Mouse (Mus musculus): ENCODE data around the gene Blmh. TPM values are rescaled to one million over a fixed set of nuclear protein-coding genes. Genes with fewer than 3 reads are reported as not detected.
A peak's percentile ranks its signal among the peaks of the same experiment; 100 is the strongest.
"Not testable (repeated sequence)": the region's sequence is repeated elsewhere in the genome, so short reads cannot be mapped to it uniquely, and the experiment has no call there.

The Blmh gene
- polyA plus RNA-seq, 1 experiment from 2014 or later: 196 TPM

DNA sequence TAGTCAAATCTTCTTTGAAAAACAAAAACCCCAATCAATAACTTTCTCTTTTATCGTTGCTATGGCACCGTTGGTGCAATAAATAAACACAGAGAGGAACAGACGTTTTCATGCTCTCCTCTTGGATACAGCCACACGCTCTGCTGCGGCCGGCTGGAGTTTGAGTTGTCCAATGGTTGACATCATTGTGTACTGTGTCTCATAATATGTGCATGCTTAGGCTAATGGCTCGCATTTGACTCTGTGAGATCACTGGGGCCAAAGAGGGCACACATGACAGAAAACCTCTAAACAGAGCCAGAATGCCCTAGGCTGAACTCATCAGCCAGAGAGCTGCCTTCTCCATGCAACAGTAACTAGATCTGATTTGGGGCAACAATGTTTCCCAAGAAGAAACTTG, 10.2 kb upstream of the Blmh start:
- H3K4me2 ChIP-seq (replicated peaks; ENCODE audit: low read depth, low read length): no peak overlapping the region
- H3K27ac ChIP-seq (ENCODE audit: low read length): no peak overlapping the region
- no peaks in the 10 kb centered on the region for H3K9me3 ChIP-seq (ENCODE audit: low read length)
- H3K36me3 ChIP-seq (ENCODE audit: insufficient read depth, low read length): no peaks in the 10 kb centered on the region
- no peak overlapping the region for H3K4me3 ChIP-seq (ENCODE audit: low read length)
- no peak for ATAC-seq (ENCODE audit: low FRiP score, low TSS enrichment)
- no peaks in the 10 kb centered on the region for H3K27me3 ChIP-seq (ENCODE audit: insufficient read depth, low read length)
- no peak overlapping the region for H3K9ac ChIP-seq (replicated peaks; ENCODE audit: low read length)
- H3K4me1 ChIP-seq (ENCODE audit: insufficient read depth, low read length): peaks cover 53% of the 10 kb centered on the region
- 66% methylated on average over 7 of the region's 7 CpGs for WGBS

DNA sequence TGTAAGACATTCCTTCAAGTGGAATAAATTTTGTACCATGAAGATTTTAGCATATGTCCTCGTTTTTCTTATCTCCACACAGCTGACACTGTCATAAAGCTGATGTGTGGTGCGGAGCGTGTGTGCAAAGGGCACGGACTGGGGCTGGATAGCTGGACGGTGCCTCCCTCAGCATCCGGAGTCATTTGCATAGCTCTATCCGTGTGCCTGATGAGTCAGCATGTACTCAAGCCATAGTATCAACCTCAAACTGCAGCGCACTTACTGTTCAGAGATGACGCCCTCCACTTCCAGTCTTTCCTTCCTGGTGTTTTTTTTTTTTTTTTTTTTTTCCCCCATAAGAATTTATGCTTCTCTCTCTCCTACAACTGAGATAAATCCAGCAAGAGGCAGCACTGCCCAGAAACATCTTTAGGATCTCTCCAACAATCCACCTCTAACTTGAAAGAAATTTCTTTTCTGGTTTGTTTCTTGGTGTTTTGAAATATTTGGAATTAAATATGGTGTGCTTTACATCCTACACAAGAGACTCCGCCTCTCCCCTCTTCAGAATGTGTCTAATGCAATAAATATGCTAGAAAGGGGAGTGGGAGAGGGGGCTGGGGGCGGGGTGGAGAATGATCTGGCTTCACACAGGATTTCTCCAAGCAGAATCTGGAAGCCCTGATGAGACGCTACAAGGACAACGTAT, 7.9 kb upstream of the Blmh start:
- no peaks in the 10 kb centered on the region for H3K36me3 ChIP-seq (ENCODE audit: insufficient read depth, low read length)
- 8% methylated on average over 13 of the region's 13 CpGs for WGBS
- H3K9me3 ChIP-seq (ENCODE audit: low read length): no peaks in the 10 kb centered on the region
- peaks cover 40% of the 10 kb centered on the region for H3K4me1 ChIP-seq (ENCODE audit: insufficient read depth, low read length)
- no peak overlapping the region for H3K9ac ChIP-seq (replicated peaks; ENCODE audit: low read length)
- ATAC-seq (ENCODE audit: low FRiP score, low TSS enrichment): peak; percentile 75; the same call in 1 of the 2 replicates
- H3K4me3 ChIP-seq (ENCODE audit: low read length): peak overlapping the region; percentile 19; the same call in 1 of the 2 replicates
- peak overlapping the region; percentile 31 for H3K4me2 ChIP-seq (replicated peaks; ENCODE audit: low read depth, low read length)
- H3K27ac ChIP-seq (ENCODE audit: low read length): peak overlapping the region; percentile 2
- no peaks in the 10 kb centered on the region for H3K27me3 ChIP-seq (ENCODE audit: insufficient read depth, low read length)

GRCm38 (mm10) chr11:76917230-76917548, 7.4 kb upstream of the Blmh start:
- Histone ChIP-seq H3K9ac (replicated peaks; ENCODE audit: low read length) (no peak overlapping the region), H3K36me3 (ENCODE audit: insufficient read depth, low read length) (no peaks in the 10 kb centered on the region), H3K4me3 (ENCODE audit: low read length) (peak overlapping the region; percentile 19; the same call in 1 of the 2 replicates), H3K4me1 (ENCODE audit: insufficient read depth, low read length) (peaks cover 35% of the 10 kb centered on the region), H3K4me2 (replicated peaks; ENCODE audit: low read depth, low read length) (peak overlapping the region; percentile 31), H3K27me3 (ENCODE audit: insufficient read depth, low read length) (no peaks in the 10 kb centered on the region), H3K27ac (ENCODE audit: low read length) (peak overlapping the region; percentile 2; the same call in 1 of the 2 replicates), H3K9me3 (ENCODE audit: low read length) (no peaks in the 10 kb centered on the region)
- WGBS: 32% methylated on average over 3 of the region's 3 CpGs
- peak; percentile 69 for ATAC-seq (ENCODE audit: low FRiP score, low TSS enrichment)

DNA sequence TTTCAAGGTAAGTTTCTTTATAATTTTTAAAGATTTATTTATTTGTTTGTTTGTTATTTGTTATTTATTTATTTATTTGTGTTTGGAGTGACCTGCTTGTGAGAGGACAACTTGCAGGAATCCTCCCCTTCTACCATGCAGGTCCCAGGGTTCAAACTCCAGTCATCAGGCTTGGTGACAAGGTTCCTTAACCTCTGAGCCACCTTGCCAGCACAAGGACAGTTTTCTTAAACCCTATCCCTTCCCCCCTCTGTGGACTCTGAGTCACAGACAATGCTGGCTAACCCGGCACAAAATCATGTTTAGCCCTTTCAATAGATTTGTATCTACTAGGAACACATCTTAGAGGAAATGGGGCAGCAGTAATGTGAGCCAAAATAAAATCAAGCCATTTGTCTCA, 4.0 kb upstream of the Blmh start:
- Histone ChIP-seq H3K36me3 (ENCODE audit: insufficient read depth, low read length) (no peaks in the 10 kb centered on the region), H3K9me3 (ENCODE audit: low read length) (no peaks in the 10 kb centered on the region), H3K27me3 (ENCODE audit: insufficient read depth, low read length) (no peaks in the 10 kb centered on the region), H3K27ac (ENCODE audit: low read length) (no peak overlapping the region), H3K4me1 (ENCODE audit: insufficient read depth, low read length) (peaks cover 18% of the 10 kb centered on the region), H3K9ac (replicated peaks; ENCODE audit: low read length) (no peak overlapping the region), H3K4me2 (replicated peaks; ENCODE audit: low read depth, low read length) (no peak overlapping the region), H3K4me3 (ENCODE audit: low read length) (no peak overlapping the region)
- WGBS: 50% methylated on average over 1 of the region's 1 CpGs
- ATAC-seq (ENCODE audit: low FRiP score, low TSS enrichment): no peak

GRCm38 (mm10) chr11:76928586-76928985, 4.0 kb downstream of the Blmh start:
- not testable (repeated sequence) for H3K9ac ChIP-seq (replicated peaks; ENCODE audit: low read length)
- 58% methylated on average over 8 of the region's 8 CpGs for WGBS

DNA sequence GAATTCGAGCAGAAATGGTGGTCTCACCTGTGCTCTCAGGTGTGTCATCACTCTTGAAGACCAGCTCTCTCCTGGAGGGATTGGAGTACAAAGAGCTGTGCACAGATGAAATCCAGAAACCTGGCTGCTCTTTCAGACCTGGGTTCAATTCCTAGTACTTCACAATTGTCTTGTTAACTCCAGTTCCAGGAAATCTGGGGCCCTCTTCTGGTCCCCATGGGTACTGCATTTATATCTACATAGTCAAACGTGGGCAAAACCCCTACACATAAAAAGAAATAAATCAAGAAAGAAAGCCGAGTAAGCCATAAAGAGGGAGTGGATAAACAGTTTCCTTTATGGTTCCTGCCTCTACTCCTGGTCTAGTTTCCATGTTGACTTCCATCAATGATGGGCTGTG, 8.6 kb downstream of the Blmh start:
- Histone ChIP-seq H3K4me2 (replicated peaks; ENCODE audit: low read depth, low read length) (no peak overlapping the region), H3K4me3 (ENCODE audit: low read length) (no peak overlapping the region), H3K36me3 (ENCODE audit: insufficient read depth, low read length) (no peaks in the 10 kb centered on the region), H3K9me3 (ENCODE audit: low read length) (0 out of 2 replicates have a peak, but pooled peaks cover 3% of the 10 kb centered on the region), H3K27me3 (ENCODE audit: insufficient read depth, low read length) (no peaks in the 10 kb centered on the region), H3K9ac (replicated peaks; ENCODE audit: low read length) (no peak overlapping the region), H3K27ac (ENCODE audit: low read length) (no peak overlapping the region), H3K4me1 (ENCODE audit: insufficient read depth, low read length) (no peaks in the 10 kb centered on the region)
- WGBS: 53% methylated on average over 3 of the region's 3 CpGs
- no peak for ATAC-seq (ENCODE audit: low FRiP score, low TSS enrichment)

More at GRCm38 (mm10) chr11:76928586-76928985, 4.0 kb downstream of the Blmh start:
- H3K9me3 ChIP-seq (ENCODE audit: low read length); H3K4me2 ChIP-seq (replicated peaks; ENCODE audit: low read depth, low read length); H3K4me3 ChIP-seq (ENCODE audit: low read length); H3K4me1 ChIP-seq (ENCODE audit: insufficient read depth, low read length); H3K27ac ChIP-seq (ENCODE audit: low read length); H3K36me3 ChIP-seq (ENCODE audit: insufficient read depth, low read length); ATAC-seq (ENCODE audit: low FRiP score, low TSS enrichment); H3K27me3 ChIP-seq (ENCODE audit: insufficient read depth, low read length): not testable (repeated sequence)

DNA sequence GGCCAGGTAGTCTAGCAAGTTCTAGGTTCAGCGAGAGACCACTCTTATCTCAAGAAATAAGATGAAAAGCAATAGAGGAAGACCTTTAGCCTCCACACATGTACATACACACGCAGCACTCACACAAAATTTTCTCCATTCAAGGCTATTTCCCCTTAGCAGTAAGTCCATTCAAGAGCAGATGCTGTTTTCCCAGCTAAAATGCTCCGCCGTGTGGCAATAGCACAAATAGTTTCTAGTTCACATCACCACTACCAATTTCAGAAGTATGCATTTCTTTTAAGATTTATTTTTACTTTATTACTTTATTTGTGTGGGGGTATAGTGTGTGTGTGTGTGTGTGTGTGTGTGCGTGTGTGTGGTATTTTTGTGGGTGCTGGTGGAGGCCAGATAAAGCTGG, 12.0 kb downstream of the Blmh start:
- no peaks in the 10 kb centered on the region for H3K36me3 ChIP-seq (ENCODE audit: insufficient read depth, low read length)
- no peak for ATAC-seq (ENCODE audit: low FRiP score, low TSS enrichment)
- no peak overlapping the region for H3K9ac ChIP-seq (replicated peaks; ENCODE audit: low read length)
- no peaks in the 10 kb centered on the region for H3K4me1 ChIP-seq (ENCODE audit: insufficient read depth, low read length)
- H3K4me3 ChIP-seq (ENCODE audit: low read length): no peak overlapping the region
- H3K27me3 ChIP-seq (ENCODE audit: insufficient read depth, low read length): no peaks in the 10 kb centered on the region
- no peak overlapping the region for H3K27ac ChIP-seq (ENCODE audit: low read length)
- H3K4me2 ChIP-seq (replicated peaks; ENCODE audit: low read depth, low read length): no peak overlapping the region
- H3K9me3 ChIP-seq (ENCODE audit: low read length): no peaks in the 10 kb centered on the region
- WGBS: 69% methylated on average over 5 of the region's 5 CpGs

DNA sequence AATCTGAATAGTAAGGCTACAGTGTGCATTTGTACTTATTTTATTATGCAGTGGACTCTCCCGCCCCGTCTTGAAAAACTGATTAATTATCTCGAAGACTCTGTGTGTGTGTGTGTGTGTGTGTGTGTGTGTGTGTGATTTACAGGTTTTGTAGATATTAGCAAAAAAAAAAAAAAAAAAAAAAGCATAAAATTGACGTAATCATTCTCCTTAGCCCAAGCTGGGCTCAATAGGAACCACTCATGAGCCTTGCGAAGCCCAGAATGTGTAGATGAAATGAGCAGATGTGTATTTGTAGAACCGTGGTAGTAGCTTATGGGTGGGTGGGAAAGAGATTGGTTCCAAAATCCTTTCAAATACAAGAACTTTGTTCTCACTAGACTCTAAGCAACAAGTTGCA, 20.2 kb downstream of the Blmh start:
- ATAC-seq (ENCODE audit: low FRiP score, low TSS enrichment): no peak
- Histone ChIP-seq H3K36me3 (ENCODE audit: insufficient read depth, low read length) (no peaks in the 10 kb centered on the region), H3K27ac (ENCODE audit: low read length) (peak overlapping the region; percentile 90), H3K4me2 (replicated peaks; ENCODE audit: low read depth, low read length) (peak overlapping the region; percentile 93), H3K4me1 (ENCODE audit: insufficient read depth, low read length) (peaks cover 15% of the 10 kb centered on the region), H3K9me3 (ENCODE audit: low read length) (no peaks in the 10 kb centered on the region), H3K9ac (replicated peaks; ENCODE audit: low read length) (peak overlapping the region; percentile 83), H3K4me3 (ENCODE audit: low read length) (peak overlapping the region; percentile 96), H3K27me3 (ENCODE audit: insufficient read depth, low read length) (no peaks in the 10 kb centered on the region)
- WGBS: 62% methylated on average over 6 of the region's 6 CpGs

DNA sequence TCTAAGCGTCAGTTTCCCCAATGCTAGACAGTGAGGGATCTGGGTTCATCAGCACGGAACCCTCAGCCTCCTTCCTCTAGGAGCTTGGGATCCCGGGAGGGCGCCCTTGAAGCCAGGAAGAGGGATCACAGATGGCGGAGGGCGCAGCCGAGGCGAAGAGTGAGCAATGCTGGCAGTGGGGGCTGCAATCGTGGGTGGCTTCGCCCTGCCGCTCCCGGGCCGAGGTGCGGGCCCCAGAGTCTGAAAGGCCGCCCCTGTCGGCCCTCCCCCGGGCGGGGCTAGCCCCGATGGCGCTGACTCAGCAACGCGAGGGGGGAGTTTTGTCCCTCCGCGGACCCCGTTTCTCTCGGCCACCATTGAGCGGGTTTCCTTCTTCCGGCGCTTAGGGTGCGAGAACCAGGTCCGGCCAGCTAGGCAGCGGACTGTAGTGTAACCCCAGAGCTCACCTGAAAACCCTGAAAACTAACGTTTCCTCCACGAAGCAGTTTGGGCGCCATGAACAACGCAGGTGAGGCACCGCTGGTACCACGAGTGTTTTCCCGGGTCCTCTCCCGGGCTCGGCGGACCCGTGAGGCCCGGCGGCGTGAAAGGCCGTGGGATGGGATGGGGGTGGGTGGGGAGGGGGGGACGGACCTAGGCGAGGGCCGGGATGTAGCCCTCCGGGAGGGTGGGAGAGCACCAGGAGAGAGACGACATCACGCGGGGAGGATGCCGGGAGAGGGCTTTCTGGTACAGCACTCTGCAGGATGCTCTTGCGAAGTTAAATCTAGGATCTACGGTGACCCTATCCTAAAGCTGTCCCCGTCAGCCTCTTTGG, 21.0 kb downstream of the Blmh start:
- whole genome bisulfite sequencing: under 1% methylated on average over 56 of the region's 58 CpGs
- peak overlapping the region; percentile 93 for H3K4me2 ChIP-seq (replicated peaks; ENCODE audit: low read depth, low read length)
- H3K4me1 ChIP-seq (ENCODE audit: insufficient read depth, low read length): peaks cover 15% of the 10 kb centered on the region
- peak overlapping the region; percentile 83 for H3K9ac ChIP-seq (replicated peaks; ENCODE audit: low read length)
- peak; percentile 96 for ATAC-seq (ENCODE audit: low FRiP score, low TSS enrichment)
- H3K9me3 ChIP-seq (ENCODE audit: low read length): no peaks in the 10 kb centered on the region
- no peaks in the 10 kb centered on the region for H3K36me3 ChIP-seq (ENCODE audit: insufficient read depth, low read length)
- peak overlapping the region; percentile 90 for H3K27ac ChIP-seq (ENCODE audit: low read length)
- H3K27me3 ChIP-seq (ENCODE audit: insufficient read depth, low read length): no peaks in the 10 kb centered on the region
- H3K4me3 ChIP-seq (ENCODE audit: low read length): peak overlapping the region; percentile 96

GRCm38 (mm10) chr11:76946203-76946585, 21.6 kb downstream of the Blmh start:
- peak overlapping the region; percentile 83 for H3K9ac ChIP-seq (replicated peaks; ENCODE audit: low read length)
- no peaks in the 10 kb centered on the region for H3K9me3 ChIP-seq (ENCODE audit: low read length)
- under 1% methylated on average over 8 of the region's 8 CpGs for WGBS
- peaks cover 5% of the 10 kb centered on the region for H3K36me3 ChIP-seq (ENCODE audit: insufficient read depth, low read length)
- H3K4me3 ChIP-seq (ENCODE audit: low read length): peak overlapping the region; percentile 96
- H3K4me1 ChIP-seq (ENCODE audit: insufficient read depth, low read length): peaks cover 15% of the 10 kb centered on the region
- no peaks in the 10 kb centered on the region for H3K27me3 ChIP-seq (ENCODE audit: insufficient read depth, low read length)
- peak; percentile 40; the same call in 1 of the 2 replicates for ATAC-seq (ENCODE audit: low FRiP score, low TSS enrichment)
- H3K4me2 ChIP-seq (replicated peaks; ENCODE audit: low read depth, low read length): peak overlapping the region; percentile 93
- peak overlapping the region; percentile 90; the same call in 1 of the 2 replicates for H3K27ac ChIP-seq (ENCODE audit: low read length)

Data from kidney, embryonic 16.5 days (tissue).